Mouse (Mus musculus): ENCODE results near the gene Cyb5r4. TPM values are rescaled to one million over a fixed set of nuclear protein-coding genes. Genes with fewer than 3 reads are reported as not detected.
"Not testable (repeated sequence)": the region's sequence is repeated elsewhere in the genome, so short reads cannot be mapped to it uniquely, and the experiment has no call there.

The Cyb5r4 gene
- total RNA-seq, 2 experiments from 2014 or later = 26.2 to 33.6 TPM

DNA sequence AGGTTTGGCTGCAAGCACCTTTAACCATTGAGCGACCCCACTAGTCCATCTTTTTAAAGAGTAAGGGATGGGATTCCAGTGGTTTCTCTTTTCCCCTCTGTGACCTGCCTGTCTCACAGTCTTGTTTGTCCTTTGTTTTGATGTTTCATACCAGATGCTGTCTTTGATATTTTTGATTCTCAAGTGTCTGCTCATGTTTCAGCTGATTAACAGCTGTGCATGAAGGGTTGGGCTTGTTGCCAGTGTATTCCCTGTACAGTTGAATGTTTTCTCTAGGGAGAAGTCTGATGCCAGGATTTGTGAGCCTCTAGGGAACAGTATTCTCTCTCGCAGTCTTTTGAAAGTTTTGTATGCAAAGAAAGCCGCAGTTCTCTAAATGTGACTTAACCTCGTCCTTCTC lies 27.6 kb downstream of the Cyb5r4 start:
- H3K4me3 ChIP-seq = no peak overlapping the region
- intact Hi-C loops (cut with DNase I) = no loop called here
- no peak for DNase-seq

DNA sequence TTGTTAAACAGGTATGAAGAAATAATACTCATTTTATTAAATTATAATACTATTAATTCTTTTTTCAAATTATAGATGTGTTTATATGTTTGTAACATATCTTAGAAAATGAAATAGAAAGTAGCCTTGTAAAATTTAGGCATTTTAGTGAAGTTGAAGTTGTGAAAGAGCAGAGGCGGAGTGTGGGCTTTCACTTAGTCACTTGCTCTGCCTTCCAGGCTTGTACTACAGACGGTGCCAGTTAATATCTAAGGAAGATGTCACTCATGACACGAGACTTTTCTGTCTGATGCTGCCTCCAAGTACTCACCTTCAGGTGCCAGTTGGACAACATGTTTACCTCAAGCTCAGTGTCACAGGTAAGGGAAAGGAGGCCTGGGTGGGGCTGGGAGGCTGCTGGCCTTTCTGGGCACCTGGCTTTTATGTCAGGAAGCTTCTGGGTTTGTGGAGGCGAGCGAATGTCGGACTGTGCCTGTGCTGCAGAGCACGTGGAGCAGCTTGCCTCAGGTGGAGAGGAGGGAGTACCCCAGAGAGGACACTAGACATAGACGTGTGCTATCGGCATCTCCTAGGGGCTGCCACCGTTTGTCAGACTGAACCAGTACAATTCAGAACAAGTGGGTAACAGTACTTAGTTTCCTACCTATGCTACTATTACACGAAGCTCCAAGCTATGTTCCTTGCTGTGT lies 33.9 kb downstream of the Cyb5r4 start:
- Histone ChIP-seq H3K27ac (no peak overlapping the region), H3K4me3 (no peak overlapping the region)
- intact Hi-C loops (cut with DNase I) = no loop called here
- no peak for DNase-seq
- no peak for TF ChIP-seq CTCF (IDR thresholded peaks at IDR 0.05)

More for the DNA sequence above, 27.6 kb downstream of the Cyb5r4 start:
- H3K27ac ChIP-seq = no peak overlapping the region
- TF ChIP-seq CTCF (IDR thresholded peaks at IDR 0.05) = no peak

- no peak overlapping the region for H3K27ac ChIP-seq
- TF ChIP-seq CTCF (IDR thresholded peaks at IDR 0.05) = no peak
- no peak for DNase-seq
- H3K4me3 ChIP-seq = no peak overlapping the region
- intact Hi-C loops (cut with DNase I) = no loop called here
These were observed 40.5 kb downstream of the Cyb5r4 start for GRCm38 (mm10) chr9:87062337-87062736.

- Histone ChIP-seq H3K27ac (no peak overlapping the region), H3K4me3 (no peak overlapping the region)
- no peak for TF ChIP-seq CTCF (IDR thresholded peaks at IDR 0.05)
- no peak for DNase-seq
- intact Hi-C loops (cut with DNase I) = no loop called here
These were observed 46.3 kb downstream of the Cyb5r4 start for GRCm38 (mm10) chr9:87068160-87068559.

GRCm38 (mm10) chr9:87071566-87071965 lies 49.8 kb downstream of the Cyb5r4 start:
- DNase-seq; H3K27ac ChIP-seq; intact Hi-C loops (cut with DNase I); H3K4me3 ChIP-seq: not testable (repeated sequence)

DNA sequence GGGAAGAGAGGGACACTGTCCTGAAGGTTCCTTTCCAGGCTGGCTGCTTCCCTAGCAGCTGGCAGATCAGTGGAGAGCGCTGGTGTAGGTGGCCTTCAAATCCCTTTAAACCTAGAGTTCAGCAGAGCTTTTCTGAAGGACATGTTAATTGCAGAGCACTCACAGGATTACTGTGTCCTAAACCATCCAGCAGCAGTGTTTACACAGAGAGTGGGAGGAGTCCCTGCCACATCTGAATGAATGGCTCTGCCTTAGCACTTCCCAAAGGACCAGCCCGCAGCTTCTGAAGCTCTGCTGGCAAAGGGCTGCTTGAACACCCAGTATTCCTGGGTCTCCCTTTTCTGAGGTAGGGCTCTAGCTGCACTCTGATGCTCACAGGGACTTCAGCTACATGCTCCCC lies 56.1 kb downstream of the Cyb5r4 start:
- DNase-seq = no peak
- Histone ChIP-seq H3K4me3 (no peak overlapping the region), H3K27ac (no peak overlapping the region)
- TF ChIP-seq CTCF (IDR thresholded peaks at IDR 0.05) = no peak
- intact Hi-C loops (cut with DNase I) = no loop called here

DNA sequence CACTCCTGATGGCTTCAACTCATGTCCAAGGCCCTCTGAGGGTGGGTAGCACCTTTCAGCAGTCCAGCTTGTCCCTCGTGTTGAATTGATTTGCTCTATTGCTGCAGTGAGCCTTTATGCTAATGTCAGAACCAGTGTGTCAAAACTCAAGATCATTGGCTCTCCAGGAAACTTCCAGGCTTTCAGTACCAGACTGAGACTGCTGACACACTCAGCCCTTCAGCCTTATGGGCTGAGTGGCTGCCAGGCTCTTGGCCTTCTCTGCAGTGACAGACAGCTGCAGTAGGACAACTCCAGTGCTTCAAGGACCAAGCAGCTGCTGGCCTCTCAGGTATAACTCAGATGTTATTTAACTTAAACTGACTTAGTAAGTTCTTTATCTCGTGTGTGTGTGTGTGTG lies 57.7 kb downstream of the Cyb5r4 start:
- peak; percentile 45 for DNase-seq

DNA sequence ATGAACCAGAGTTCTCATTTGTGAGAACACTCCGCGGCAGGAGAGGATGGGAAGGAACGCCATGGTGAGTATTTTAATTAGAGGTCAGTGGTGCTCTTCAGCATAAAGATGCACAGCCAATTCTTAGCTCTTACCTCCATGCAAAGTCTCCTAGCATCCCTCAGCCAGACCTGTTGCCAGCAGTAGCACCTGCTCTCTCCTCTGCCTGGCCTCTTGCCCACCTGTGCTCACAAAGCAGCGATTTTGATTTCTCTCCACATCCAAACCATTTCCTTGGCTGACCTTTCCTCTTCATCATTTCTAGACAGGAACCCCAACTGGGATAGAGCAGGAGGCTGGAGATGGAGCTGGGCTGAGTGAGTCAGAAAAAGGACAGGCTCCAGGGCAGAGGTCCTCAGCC lies 65.2 kb downstream of the Cyb5r4 start:
- Histone ChIP-seq H3K4me3 (no peak overlapping the region), H3K27ac (no peak overlapping the region)
- intact Hi-C loops (cut with DNase I) = no loop called here
- DNase-seq = no peak
- TF ChIP-seq CTCF (IDR thresholded peaks at IDR 0.05) = no peak

More for the DNA sequence above, 57.7 kb downstream of the Cyb5r4 start:
- no peak for TF ChIP-seq CTCF (IDR thresholded peaks at IDR 0.05)
- intact Hi-C loops (cut with DNase I) = no loop called here
- Histone ChIP-seq H3K27ac (no peak overlapping the region), H3K4me3 (no peak overlapping the region)

- H3K27ac ChIP-seq = no peak overlapping the region
- TF ChIP-seq CTCF (IDR thresholded peaks at IDR 0.05) = peak; percentile 52
- intact Hi-C loops (cut with DNase I) = no loop called here
- H3K4me3 ChIP-seq = no peak overlapping the region
- DNase-seq = peak; percentile 28
These were observed 76.2 kb downstream of the Cyb5r4 start for GRCm38 (mm10) chr9:87097989-87098388.

DNA sequence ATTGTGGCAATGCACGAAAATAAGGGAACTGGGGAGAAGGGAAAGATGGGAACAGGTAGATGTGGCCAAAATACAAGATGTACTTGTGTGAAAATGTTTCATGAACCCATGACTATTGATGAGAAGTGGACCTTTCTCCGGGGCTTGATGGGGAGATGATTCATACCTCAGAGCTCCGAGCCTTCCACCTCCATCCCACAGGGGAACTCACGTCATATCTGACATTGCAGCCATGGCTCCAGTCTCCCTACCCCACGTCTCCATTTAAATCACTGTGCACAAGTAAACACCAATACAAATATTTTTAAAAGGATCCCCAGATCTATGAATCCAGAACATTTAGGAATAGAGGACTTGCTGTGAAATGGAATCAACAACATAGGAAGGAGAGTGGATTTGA lies 93.2 kb downstream of the Cyb5r4 start:
- no peak overlapping the region for H3K27ac ChIP-seq
- no peak overlapping the region for H3K4me3 ChIP-seq
- no peak for DNase-seq
- no peak for TF ChIP-seq CTCF (IDR thresholded peaks at IDR 0.05)
- intact Hi-C loops (cut with DNase I) = no loop called here

GRCm38 (mm10) chr9:87115456-87115931 lies 93.7 kb downstream of the Cyb5r4 start:
- no peak for DNase-seq
- TF ChIP-seq CTCF (IDR thresholded peaks at IDR 0.05) = no peak
- Histone ChIP-seq H3K27ac (no peak overlapping the region), H3K4me3 (no peak overlapping the region)
- intact Hi-C loops (cut with DNase I) = no loop called here

DNA sequence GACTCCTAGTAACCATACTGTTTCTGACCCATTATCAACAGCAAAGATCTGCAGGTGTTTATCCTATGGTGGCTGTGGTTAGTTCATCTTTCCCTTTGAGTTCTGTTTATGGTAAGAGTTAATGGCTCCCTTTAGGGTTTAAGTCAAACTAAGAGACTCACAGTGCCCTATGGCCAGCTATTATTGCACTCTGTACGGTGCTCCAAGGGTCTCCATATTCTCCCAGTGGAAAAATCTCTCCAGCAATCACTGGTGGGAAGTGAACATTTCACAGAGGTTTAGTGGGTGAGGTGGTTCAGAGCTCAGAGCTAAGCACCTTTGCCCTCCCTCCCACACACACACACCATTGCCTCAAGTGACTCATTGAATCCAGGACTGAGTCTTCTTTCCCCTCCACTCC lies 94.2 kb downstream of the Cyb5r4 start:
- Histone ChIP-seq H3K27ac (no peak overlapping the region), H3K4me3 (no peak overlapping the region)
- DNase-seq = no peak
- intact Hi-C loops (cut with DNase I) = no loop called here
- TF ChIP-seq CTCF (IDR thresholded peaks at IDR 0.05) = no peak

DNA sequence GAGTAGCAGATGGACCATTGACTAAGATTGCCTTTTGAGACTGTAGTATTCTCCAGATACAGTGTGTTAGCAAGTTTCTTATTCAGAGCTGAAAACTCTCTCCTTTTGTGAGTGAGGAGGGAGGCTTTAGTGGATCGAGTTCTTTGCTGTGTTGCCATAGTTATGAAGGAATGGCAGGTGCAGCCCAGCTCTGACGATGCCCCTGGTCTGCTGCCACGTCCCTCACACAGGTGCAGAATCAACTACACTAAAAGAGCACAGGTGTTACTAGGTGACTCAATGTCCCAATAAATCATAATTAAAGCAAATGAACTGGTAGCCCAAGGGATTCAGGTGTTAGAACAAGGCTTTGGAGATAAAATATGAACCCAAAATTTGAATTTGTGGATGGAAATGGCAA lies 97.2 kb downstream of the Cyb5r4 start:
- TF ChIP-seq CTCF (IDR thresholded peaks at IDR 0.05) = no peak
- no peak overlapping the region for H3K27ac ChIP-seq
- DNase-seq = no peak
- intact Hi-C loops (cut with DNase I) = no loop called here
- H3K4me3 ChIP-seq = no peak overlapping the region

DNA sequence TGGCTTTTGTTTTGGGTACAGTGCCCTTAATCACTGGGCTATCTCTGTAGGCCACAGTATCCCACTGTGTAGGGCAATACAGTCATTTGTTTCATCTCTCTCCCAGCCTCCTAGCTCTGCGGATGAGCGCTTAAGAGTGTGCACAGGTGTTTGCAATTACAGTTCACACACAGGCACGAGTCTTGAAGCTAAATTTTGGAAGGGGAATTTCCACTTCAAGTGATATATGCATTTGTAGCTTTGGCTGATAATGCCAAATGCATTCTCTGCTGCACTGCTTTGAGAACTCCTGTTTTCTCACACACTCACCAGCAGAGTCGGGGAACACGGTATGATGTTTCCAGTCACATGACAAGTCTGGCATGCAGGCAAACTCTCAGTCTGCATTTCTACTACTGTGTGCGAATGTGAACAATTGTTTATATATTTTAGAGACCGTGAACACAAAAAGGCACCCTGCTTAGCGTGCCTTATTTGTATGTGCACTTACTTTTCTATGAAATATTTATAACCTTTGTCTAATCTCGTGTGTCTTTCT lies 100.2 kb downstream of the Cyb5r4 start:
- DNase-seq = no peak
- intact Hi-C loops (cut with DNase I) = no loop called here
- H3K4me3 ChIP-seq = no peak overlapping the region
- TF ChIP-seq CTCF (IDR thresholded peaks at IDR 0.05) = no peak
- H3K27ac ChIP-seq = no peak overlapping the region

DNA sequence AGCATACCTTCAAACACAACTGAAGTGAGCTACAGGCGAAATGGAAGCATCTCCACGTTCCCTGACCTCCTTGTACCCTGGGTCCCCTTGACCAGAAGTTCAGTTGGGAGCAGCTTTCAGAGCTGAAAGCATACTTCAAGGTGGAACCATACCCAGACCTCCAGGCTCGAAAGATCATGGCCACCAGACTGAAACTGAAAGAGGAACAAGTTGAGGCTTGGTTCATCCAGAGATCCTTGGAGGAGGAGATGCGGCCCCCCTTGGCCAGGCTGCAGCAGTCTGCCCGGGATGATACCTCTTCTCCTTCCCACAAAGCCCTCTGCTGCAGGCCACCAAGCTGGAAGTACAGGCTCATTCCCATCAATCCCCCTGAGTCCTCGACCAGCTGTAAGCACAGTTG lies 105.2 kb downstream of the Cyb5r4 start:
- H3K4me3 ChIP-seq; intact Hi-C loops (cut with DNase I); H3K27ac ChIP-seq; DNase-seq: not testable (repeated sequence)
